8 mouse cellular contexts compared by ENCODE assay signal in the genomic region with DNA sequence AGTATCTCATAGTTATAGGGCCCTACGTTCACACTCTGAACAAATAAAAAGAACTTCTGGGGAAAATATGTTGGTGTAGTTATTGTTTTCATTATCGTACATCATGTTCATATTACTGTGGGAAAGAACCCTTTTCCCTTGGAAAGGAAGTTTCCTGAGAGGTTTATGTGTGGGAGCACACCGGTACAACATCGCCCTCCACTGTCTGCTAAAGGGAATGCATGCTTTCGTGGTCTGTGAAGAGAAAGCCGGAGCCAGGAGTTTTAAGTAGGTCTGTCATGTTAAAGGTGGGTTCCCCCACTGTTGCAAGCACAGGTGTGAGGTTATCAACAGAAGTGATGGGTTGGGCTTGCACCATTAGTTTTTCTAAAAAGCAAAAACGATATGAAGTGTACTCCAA.
DNase-seq lines count a peak whose midpoint lies in the region; ATAC-seq lines count a peak whose summit lies in the region.

No protein-coding gene starts in this region.

- no peak overlapping the region for H3K27ac ChIP-seq in hindbrain, embryonic 10.5 days
- H3K27ac ChIP-seq in hindbrain, embryonic 12.5 days = no peak overlapping the region

- 27% methylated on average over 7 of the region's 7 CpGs for WGBS in hindbrain, embryonic 10.5 days
- 28% methylated on average over 7 of the region's 7 CpGs for WGBS in hindbrain, embryonic 12.5 days

- 0 out of 2 replicates have a peak, but pooled peaks cover 5% of the 10 kb centered on the region for H3K4me1 ChIP-seq in hindbrain, embryonic 10.5 days (replicated peaks)
- H3K4me1 ChIP-seq in hindbrain, embryonic 12.5 days = no peaks in the 10 kb centered on the region

- H3K4me2 ChIP-seq in hindbrain, embryonic 12.5 days (replicated peaks) = no peak overlapping the region

- H3K4me3 ChIP-seq in hindbrain, embryonic 10.5 days = no peak overlapping the region
- no peak overlapping the region for H3K4me3 ChIP-seq in hindbrain, embryonic 12.5 days

- no peak overlapping the region for H3K9ac ChIP-seq in hindbrain, embryonic 12.5 days

- no peaks in the 10 kb centered on the region for H3K9me3 ChIP-seq in hindbrain, embryonic 10.5 days
- H3K9me3 ChIP-seq in hindbrain, embryonic 12.5 days (replicated peaks) = no peaks in the 10 kb centered on the region

- H3K36me3 ChIP-seq in hindbrain, embryonic 10.5 days = no peaks in the 10 kb centered on the region
- H3K36me3 ChIP-seq in hindbrain, embryonic 12.5 days = no peaks in the 10 kb centered on the region

- no peak for ATAC-seq in hindbrain, embryonic 12.5 days (ENCODE audit: low FRiP score)
- ATAC-seq in megakaryocyte progenitor cell, adult 5-6 weeks (replicated peaks; ENCODE audit: poor library complexity) = peak; percentile 68

- H3K27me3 ChIP-seq in hindbrain, embryonic 10.5 days (ENCODE audit: insufficient read depth, poor library complexity, severe bottlenecking) = no peaks in the 10 kb centered on the region
- no peaks in the 10 kb centered on the region for H3K27me3 ChIP-seq in hindbrain, embryonic 12.5 days

- peak; percentile 64 for DNase-seq in hindbrain, embryonic 10.5 days (ENCODE audit: low spot score)
- DNase-seq in adrenal gland, adult (ENCODE audit: inconsistent age in 2 of 2, low spot score in 1 of 2) = peak; percentile 58 to 87
- peak; percentile 79 for DNase-seq in embryo, embryonic 11 days
- peak; percentile 77 for DNase-seq in heart, postnatal 4 days
- peak; percentile 58 to 78 for DNase-seq in layer of hippocampus, postnatal 14 days (ENCODE audit: low spot score in 2 of 2)
- DNase-seq in yolk sac, embryonic 10.5 days (ENCODE audit: low spot score) = peak; percentile 35
